Mouse (Mus musculus) neural tube, embryonic 10.5 days (tissue): ENCODE measurements at regions not wholly inside any gene's neighbourhood (a gene's known extent, or its start where the extent isn't known, plus 50 kb on each side); places are given as distances from the start of the nearest gene placed in this dataset.

ENCODE experiments used
- DNase-seq: peaks from one replicate; pipeline ENCODE4 v3.0.0-alpha.2; 2017; ENCODE audit warnings: low spot score; ENCODE audit errors: extremely low spot score

GRCm38 (mm10) chr4:140402319-140402718, 155.7 kb upstream of the Igsf21 start:
- no peak for DNase-seq

- no peak for DNase-seq
Measured at GRCm38 (mm10) chr4:140401632-140402031, 155.0 kb upstream of the Igsf21 start.

DNA sequence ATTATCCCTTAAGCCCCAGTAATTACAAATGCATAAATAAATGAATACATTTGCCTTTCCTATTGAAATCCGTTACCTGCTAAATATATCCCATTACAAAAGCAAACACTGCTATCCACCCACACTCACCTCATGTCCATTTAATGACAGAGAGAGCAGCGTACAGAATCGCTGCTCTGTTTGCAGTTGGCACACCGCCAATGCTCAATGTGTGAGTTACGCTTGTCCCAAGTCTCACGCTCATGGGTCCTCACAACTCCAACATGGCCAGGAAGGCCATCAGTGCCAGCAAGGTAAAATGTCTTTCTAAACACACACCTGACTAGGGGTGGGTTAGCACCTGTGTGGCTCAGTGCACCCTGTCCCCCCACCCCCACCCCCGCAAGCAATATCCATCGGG, 150.0 kb upstream of the Igsf21 start:
- no peak for DNase-seq

GRCm38 (mm10) chr4:140392290-140392689, 145.7 kb upstream of the Igsf21 start:
- no peak for DNase-seq

- no peak for DNase-seq
Measured at GRCm38 (mm10) chr4:140390684-140391234, 144.2 kb upstream of the Igsf21 start.

- DNase-seq: no peak
Measured at GRCm38 (mm10) chr4:140385686-140386085, 139.1 kb upstream of the Igsf21 start.

DNA sequence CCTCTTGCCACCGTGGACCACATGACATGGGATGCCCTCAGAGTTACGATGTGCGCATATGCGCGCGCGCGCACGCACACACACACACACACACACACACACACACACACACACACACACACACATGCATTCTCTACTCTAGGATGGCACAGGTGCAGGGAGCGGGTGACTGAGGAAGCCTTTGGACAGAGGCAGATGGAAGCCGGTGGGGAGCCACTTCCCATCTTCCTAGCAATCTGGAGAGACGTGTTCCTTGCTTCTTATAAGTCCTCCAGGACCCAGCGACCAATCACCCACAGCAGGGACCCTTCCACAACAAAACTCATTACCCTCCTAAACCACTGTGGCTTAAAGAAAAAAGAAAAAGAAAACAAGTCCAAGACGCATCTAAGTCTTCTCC, 138.6 kb upstream of the Igsf21 start:
- DNase-seq: no peak

- no peak for DNase-seq
Measured at GRCm38 (mm10) chr4:140383596-140383995, 137.0 kb upstream of the Igsf21 start.

GRCm38 (mm10) chr4:140380733-140381132, 134.1 kb upstream of the Igsf21 start:
- DNase-seq: no peak

GRCm38 (mm10) chr4:140377941-140378340, 131.4 kb upstream of the Igsf21 start:
- DNase-seq: no peak

DNA sequence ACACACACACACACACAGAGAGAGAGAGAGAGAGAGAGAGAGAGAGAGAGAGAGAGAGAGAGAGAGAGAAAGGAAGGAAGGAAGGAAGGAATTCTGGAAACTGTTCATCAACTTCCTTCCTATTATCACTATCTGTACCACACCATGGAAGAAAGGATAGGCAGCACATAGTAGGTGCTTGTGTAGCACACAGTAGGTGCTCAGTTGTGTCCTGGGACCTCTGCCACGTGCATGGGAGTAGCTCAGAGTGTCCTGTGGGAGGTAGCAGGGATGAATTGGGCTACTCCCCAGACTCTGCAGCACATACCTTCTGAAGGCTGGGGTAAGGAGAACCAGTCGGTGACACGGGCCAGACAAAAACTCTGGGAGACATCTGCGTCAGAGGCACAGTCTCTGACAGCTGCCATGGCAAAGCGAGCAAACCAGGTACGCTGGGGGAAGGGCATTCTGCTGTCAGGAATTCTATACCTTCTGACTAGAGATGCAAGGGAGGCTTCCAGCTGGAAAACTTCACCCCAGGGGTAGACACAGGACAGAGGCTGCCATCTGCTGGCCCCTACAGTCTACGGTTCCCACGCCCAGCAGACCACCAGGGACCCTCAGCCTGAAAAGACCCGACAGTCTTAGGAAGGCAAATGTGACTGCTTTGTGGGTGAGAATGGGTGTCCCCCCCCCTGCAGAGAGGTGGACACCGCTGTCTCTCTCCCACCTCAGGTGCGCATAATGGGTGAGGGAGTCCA, 126.2 kb upstream of the Igsf21 start:
- DNase-seq: peak; percentile 19

GRCm38 (mm10) chr4:140371426-140372213, 125.0 kb upstream of the Igsf21 start:
- DNase-seq: no peak

GRCm38 (mm10) chr4:140366975-140367680, 120.5 kb upstream of the Igsf21 start:
- DNase-seq: no peak

DNA sequence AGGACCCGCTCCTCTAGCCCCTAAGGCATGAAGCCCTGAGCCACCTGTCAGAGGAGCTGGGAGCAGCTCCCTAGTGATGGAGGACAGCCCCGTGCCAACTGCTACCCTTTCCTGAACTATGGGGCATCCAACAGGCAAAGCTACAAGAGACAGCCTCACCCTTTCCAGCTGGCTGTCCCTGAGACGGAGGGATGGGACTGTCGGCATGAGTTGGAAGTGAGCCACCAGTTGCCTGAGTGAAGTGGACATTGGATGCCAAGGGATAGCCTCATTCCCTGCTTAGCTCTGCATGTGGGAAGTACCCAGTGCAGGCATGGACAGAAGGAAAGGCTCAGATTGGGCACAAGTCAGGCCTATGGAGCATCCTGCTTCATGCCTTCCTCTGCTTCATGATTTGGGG, 112.3 kb upstream of the Igsf21 start:
- no peak for DNase-seq

DNA sequence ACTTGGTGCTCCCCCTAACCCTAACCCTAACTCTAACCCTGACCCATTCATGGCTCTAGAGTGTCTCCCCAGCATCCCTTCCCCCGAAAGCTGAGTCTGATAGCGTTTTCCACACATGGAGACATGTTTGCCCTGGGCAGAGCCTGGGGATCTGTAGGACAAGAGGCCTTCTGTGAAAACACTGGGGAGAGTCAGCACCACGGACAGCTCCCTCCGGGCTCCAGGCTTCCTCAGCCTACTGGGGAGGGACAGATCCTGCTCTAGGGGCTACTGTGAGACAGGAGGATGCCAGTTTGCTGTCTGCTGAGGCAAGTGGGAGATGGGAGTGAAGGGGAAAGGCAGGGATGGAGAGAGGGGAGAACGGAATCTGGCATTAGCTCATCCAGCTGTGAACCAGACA, 111.5 kb upstream of the Igsf21 start:
- peak; percentile 88 for DNase-seq

DNA sequence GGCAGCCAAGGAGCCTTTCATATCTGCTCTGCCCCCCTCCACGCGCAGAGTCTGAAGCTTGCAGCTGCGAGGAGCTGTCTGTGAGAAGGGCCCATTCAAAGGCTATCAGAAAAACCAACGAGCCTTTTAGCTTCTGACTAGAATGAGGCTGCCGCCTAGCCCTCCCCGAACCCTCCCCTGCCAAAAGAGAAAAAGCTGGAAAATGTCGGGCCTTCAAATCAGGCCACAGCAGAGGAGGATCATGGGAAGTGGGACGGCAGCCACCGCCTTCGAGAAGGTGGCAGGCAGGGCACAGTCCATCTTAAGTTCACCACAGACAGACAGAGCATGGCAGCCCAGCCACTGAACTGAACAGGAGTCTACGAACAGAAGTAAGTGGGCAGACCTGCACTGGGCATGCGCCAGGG, 108.6 kb upstream of the Igsf21 start:
- no peak for DNase-seq

- DNase-seq: no peak
Measured at GRCm38 (mm10) chr4:140348802-140349201, 102.2 kb upstream of the Igsf21 start.

DNA sequence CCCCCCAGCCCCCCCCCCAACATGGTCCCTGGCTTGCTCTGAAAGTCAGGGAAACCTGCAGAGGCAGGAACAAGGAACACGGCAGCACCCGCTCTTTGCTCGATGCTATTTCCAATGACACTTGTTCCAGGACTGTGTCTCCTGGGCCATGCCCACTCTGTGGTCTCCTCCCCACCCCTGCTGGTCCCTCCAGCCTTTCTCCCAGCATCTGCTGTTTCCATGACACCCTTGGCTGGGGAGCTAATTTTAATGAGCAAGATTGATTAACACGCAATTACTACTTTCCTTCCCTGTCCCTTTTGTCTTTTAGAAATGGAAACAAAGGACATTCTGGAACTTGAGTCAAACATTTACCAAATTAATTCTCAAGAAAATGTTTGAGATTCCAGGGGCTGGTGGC, 83.6 kb upstream of the Igsf21 start:
- DNase-seq: no peak

DNA sequence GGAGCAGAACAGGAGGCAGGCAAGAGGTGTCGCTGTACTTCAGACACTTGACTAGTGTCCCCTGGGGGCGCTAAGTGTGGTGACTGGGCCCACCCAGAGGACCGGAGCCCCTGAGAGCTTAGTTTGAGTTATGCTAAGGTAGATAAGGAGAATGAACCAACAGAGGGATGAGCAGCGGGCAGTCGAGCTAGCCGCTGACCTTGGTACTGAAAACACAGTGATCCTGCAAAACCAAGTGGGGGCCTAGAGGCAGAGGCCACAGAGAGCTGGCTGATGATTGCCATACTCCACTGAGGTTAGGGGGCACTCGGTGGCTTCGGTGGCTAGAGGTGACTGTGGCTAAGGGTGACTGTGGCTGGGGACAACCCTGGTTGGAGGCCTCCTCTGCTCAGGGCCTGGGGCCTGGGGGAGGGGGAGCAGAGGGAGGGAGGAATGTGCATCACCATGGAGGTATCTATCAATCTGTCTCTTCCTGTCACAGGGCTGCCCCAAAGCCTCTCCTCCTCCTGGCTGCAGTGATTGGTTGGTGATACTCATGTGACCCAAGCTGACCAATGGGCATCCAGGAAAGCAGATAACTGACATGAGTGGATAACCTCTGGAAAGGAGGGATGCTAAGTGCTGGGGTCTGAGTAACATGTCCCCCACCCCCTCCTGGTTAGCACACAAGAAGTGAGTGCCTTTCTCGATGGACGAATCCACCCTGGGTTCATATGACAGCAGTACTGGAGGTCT, 80.3 kb upstream of the Igsf21 start:
- DNase-seq: peak; percentile 26

DNA sequence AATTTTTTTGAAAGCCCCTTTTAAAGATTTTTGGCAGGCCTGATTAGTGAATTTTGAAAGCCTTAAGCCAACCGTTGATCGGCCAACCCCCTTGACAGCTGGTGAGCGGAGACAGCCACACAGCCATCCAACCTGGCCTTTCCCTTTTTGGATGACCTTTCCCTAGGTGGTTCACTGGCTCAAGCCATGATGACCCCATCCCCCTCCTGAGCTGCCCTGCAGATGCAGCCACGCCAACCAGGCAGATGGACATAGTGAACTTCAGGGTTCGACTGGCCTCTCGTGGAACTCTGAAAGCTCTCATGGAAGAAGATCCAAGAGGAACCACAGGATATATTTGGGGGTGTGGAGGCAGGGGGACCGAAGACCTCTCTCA, 79.1 kb upstream of the Igsf21 start:
- no peak for DNase-seq

- DNase-seq: no peak
Measured at GRCm38 (mm10) chr4:140324971-140325676, 78.5 kb upstream of the Igsf21 start.
